Mouse (Mus musculus) lung, embryonic 15.5 days (tissue): ENCODE measurements around the gene Mycl. TPM values are rescaled to one million over a fixed set of nuclear protein-coding genes. Genes with fewer than 3 reads are reported as not detected.

Experiments
- ATAC-seq: fragments of 200-750 bp; cut with Nextera tagmentation; 2 replicates; pipeline ENCODE4 v1.8.0; 2017; ENCODE audit warnings: moderate number of reproducible peaks, borderline replicate concordance; ENCODE audit not compliant: low FRiP score, low TSS enrichment; ENCODE audit errors: extremely low read depth
- H3K27ac ChIP-seq: fragments of 300-500 bp; sonication (generic); 2 replicates; pipeline ENCODE4 v1.5.1; 2015; ENCODE audit warnings: moderate library complexity, mild to moderate bottlenecking, inconsistent platforms
- H3K27me3 ChIP-seq: fragments of 300-500 bp; sonication (generic); 2 replicates; pipeline ENCODE4 v1.6.1; 2015; ENCODE audit warnings: inconsistent platforms
- H3K36me3 ChIP-seq: fragments of 300-500 bp; sonication (generic); 2 replicates; pipeline ENCODE4 v1.6.1; 2015; ENCODE audit warnings: inconsistent platforms
- H3K4me1 ChIP-seq: fragments of 300-500 bp; sonication (generic); 2 replicates; pipeline ENCODE4 v1.6.1; 2015; ENCODE audit warnings: inconsistent platforms
- H3K4me2 ChIP-seq: fragments of 300-500 bp; sonication (generic); 2 replicates; pipeline ENCODE4 v1.6.1; 2015; ENCODE audit warnings: inconsistent platforms, mild to moderate bottlenecking, moderate library complexity
- H3K4me3 ChIP-seq: fragments of 300-500 bp; sonication (generic); 2 replicates; pipeline ENCODE4 v1.5.1; 2015; ENCODE audit warnings: mild to moderate bottlenecking, inconsistent platforms
- H3K9ac ChIP-seq: fragments of 300-500 bp; sonication (generic); 2 replicates; pipeline ENCODE4 v1.6.1; 2015; ENCODE audit warnings: inconsistent platforms
- H3K9me3 ChIP-seq: fragments of 300-500 bp; sonication (generic); 2 replicates; pipeline ENCODE4 v1.6.1; 2016; ENCODE audit warnings: inconsistent platforms
- WGBS: fragments of 180-500 bp; shearing (Covaris S2); methylation state at CpG from one replicate; pipeline ENCODE4 v1.1.7; 2015; 5-methylcytosine and 5-hydroxymethylcytosine counted together
- polyA plus RNA-seq: library from polyadenylated mRNA; unstranded; fragments of >200 nt; fragmentation: Nextera tagmentation; extraction: Ambion mirVana; gene quantifications from 2 replicates; pipeline ENCODE4 v1.2.1, GENCODE M21; 2015

Gene Mycl
- polyA plus RNA-seq: 18.5 and 20.8 TPM in 2 replicates

DNA sequence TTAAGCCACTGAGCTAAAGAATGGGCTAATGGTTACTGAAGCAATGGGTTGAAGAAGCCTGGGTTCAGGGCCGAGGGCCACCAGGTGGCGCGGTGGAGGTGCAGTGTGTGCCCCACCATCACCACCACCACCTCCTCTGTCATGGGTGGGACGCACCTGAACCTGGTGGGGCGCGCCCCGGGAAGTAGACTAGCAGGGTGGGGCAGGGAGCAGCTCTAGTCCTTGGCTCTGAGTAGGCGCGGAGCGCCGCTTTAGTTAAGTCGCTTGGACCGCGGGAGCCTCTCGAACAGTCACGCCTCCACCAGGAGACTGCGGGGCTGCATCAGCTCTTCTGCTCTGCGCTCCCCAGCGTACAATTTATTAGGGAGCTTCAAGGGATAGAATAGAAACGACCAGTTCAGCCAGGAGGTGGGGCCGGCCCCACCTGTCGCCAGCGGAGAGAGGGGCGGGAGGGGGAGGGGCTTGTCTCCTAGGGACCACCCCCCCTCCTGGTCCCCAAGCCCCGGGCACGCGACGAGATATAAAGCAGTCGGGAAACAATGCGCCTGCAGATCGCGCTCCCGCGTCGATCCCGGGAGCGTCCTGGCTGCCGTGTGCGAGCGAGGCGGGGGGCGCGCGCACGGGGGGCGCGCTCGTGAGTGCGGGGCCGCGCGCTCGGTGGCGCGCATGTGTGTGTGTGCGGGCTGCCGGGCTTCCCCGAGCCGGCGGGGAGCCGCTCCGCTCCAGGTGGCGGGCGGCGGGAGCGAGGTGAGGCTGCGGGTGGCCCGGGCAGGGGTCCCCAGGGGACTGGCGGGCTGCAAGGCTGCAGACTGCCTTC is at the start of gene Mycl:
Gene Mycl, plus strand, starts transcription at position 249 of the 817 bp plus-strand sequence.
- under 1% methylated on average over 68 of the region's 69 CpGs for WGBS
- Histone ChIP-seq H3K4me2 (peak within 1 kb of the TSS; percentile 98), H3K4me1 (peaks cover 8% of the 10 kb centered on the region), H3K9ac (peak within 1 kb of the TSS; percentile 62), H3K4me3 (peak within 1 kb of the TSS; percentile 63), H3K36me3 (no peaks in the 10 kb centered on the region), H3K9me3 (no peaks in the 10 kb centered on the region), H3K27ac (peak within 1 kb of the TSS; percentile 52), H3K27me3 (peaks cover 51% of the 10 kb centered on the region)
- peak; percentile 70 for ATAC-seq

DNA sequence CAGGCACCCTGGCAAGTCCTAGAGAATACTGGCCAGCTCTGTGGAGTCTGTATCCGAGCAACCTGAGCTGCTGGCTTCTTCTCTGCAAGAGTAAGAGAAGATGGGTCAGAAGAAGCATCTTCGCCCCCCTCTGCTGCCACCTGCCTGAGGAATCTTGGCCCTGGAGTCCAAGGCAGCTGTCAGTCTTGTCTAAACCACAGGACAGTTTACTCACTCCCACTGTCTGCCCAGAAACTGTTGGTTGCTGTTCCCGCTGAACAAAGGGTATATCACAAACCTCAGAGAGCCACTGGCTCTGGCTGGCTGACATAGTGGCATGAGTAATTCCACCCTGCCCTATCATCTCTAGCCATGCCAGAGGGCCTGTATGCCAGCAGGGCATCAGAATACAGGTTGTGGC is 48.2 kb upstream of the Mycl start:
- Histone ChIP-seq H3K4me1 (no peaks in the 10 kb centered on the region), H3K4me2 (no peak overlapping the region), H3K4me3 (no peak overlapping the region), H3K9ac (no peak overlapping the region), H3K36me3 (no peaks in the 10 kb centered on the region), H3K27me3 (peaks cover 68% of the 10 kb centered on the region), H3K27ac (no peak overlapping the region), H3K9me3 (no peaks in the 10 kb centered on the region)
- 88% methylated on average over 3 of the region's 3 CpGs for WGBS
- no peak for ATAC-seq

DNA sequence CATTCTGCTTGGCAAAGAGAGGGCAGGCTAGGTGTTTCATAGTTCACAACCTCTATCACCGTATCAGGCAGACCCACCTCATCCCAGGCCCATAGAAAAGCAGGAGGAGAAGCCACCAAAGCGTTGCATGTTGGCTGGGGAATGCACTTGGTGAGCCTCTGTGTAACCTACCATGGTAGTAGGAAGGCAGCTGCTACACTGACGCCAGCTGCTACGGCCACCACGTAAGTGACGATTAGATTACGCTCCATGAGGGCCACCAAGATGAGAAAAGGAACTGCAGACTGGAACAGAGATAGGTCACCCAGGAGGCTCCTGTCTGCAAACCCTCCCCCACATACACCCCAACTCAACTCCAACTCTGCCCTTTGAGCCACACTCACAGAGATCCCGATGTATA is 46.4 kb upstream of the Mycl start:
- H3K27ac ChIP-seq: no peak overlapping the region
- H3K9me3 ChIP-seq: no peaks in the 10 kb centered on the region
- no peaks in the 10 kb centered on the region for H3K4me1 ChIP-seq
- no peak overlapping the region for H3K4me3 ChIP-seq
- H3K36me3 ChIP-seq: no peaks in the 10 kb centered on the region
- WGBS: 90% methylated on average over 8 of the region's 8 CpGs
- no peak overlapping the region for H3K9ac ChIP-seq
- ATAC-seq: no peak
- H3K4me2 ChIP-seq: no peak overlapping the region
- peaks cover 83% of the 10 kb centered on the region for H3K27me3 ChIP-seq

- H3K4me3 ChIP-seq: no peak overlapping the region
- peaks cover 25% of the 10 kb centered on the region for H3K4me1 ChIP-seq
- H3K27ac ChIP-seq: no peak overlapping the region; the same call in 1 of the 2 replicates
- peak overlapping the region; percentile 48 for H3K4me2 ChIP-seq
- WGBS: 38% methylated on average over 5 of the region's 5 CpGs
- H3K36me3 ChIP-seq: no peaks in the 10 kb centered on the region
- no peak for ATAC-seq
- H3K27me3 ChIP-seq: peaks cover 72% of the 10 kb centered on the region
- no peaks in the 10 kb centered on the region for H3K9me3 ChIP-seq
- H3K9ac ChIP-seq: no peak overlapping the region
These were observed 40.6 kb upstream of the Mycl start for GRCm38 (mm10) chr4:122954680-122955411.

DNA sequence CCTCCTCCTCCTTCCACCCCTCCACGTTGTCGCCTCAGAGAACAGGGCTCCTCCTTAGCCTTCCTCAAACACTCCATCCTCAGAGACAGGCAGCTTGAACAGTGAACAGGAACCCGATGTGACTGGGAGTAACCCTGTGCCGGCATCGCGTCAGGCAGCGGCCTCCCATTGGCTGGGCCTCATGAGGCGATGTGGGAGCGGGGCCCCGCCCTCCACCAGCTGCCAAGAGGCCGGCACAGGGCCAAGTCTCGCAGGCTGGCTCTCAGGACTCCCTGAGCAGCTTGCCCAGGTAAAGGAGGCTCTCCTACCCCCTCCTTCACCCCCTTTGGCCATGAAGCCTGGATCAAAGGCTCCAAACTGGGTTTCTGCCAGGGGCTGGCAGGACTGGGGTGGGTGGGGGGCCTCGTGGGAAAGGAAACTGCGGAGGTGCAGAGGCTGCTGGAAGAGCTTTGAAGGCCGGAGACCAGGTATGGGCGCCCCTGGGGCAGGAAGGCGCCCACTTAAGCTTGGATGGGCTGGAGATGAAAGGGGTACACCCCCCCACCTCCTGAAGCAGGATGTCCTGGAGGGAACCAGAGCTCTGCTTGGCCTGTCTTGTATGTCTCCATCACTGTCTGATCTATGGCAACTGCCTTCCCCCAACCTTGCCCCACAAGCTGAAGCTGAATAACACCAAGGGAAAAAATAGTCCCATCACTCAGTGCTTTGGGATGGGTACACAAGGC is 39.9 kb upstream of the Mycl start:
- H3K27me3 ChIP-seq: peaks cover 70% of the 10 kb centered on the region
- no peaks in the 10 kb centered on the region for H3K9me3 ChIP-seq
- H3K4me2 ChIP-seq: peak overlapping the region; percentile 48
- no peak overlapping the region; the same call in 1 of the 2 replicates for H3K27ac ChIP-seq
- no peaks in the 10 kb centered on the region for H3K36me3 ChIP-seq
- WGBS: 7% methylated on average over 17 of the region's 17 CpGs
- no peak overlapping the region for H3K9ac ChIP-seq
- peak; percentile 93 for ATAC-seq
- peaks cover 30% of the 10 kb centered on the region for H3K4me1 ChIP-seq
- no peak overlapping the region for H3K4me3 ChIP-seq

DNA sequence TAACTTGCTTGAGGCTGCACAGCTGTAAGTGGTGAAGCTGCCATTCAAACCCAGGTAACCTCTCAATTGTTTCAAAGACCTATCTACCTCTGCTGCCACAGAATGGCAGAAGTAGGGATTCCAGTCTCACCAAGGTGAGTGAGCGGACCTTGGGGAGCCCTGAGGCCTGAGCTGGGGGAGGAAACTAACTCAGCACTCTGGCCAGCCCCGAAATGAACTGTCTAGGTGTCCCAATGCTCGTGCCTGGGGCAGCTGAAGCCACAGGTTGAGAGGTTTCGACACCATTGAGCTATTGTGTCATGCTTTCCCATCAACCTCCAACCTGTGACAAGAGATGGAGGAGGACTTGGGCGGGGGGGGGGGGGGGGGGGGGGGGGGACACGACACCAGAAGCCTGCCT is 39.2 kb upstream of the Mycl start:
- Histone ChIP-seq H3K36me3 (no peaks in the 10 kb centered on the region), H3K27me3 (peaks cover 70% of the 10 kb centered on the region), H3K9ac (no peak overlapping the region), H3K4me3 (no peak overlapping the region), H3K4me1 (peaks cover 37% of the 10 kb centered on the region), H3K27ac (no peak overlapping the region), H3K4me2 (no peak overlapping the region), H3K9me3 (no peaks in the 10 kb centered on the region)
- 77% methylated on average over 4 of the region's 6 CpGs for WGBS
- no peak for ATAC-seq

DNA sequence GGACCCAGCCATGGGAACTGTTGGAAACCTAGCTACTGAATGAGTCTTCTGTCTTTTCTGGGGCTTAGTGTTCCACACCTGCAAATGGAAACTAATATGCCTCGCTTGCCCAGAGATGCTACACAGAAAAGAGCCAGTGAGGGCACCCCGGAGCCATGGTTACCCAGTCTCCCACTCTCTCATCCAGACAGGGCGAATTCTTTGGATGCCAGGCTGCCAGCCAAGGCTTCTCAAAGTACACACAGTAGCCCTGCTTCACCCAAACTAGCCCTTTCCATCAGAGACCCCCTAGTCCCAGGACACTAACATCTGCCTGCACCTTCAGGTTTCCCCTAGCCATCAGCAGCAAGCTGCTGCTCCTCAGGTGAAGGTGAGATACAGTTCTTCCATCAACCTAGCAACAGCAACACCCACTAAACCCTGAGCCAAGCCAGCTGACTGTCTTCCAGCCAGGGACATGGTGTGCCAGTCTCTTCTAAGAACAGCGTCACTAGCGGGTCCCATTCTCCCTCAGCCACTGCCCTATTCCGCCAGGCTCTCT is 36.9 kb upstream of the Mycl start:
- Histone ChIP-seq H3K27ac (no peak overlapping the region), H3K4me3 (no peak overlapping the region), H3K36me3 (no peaks in the 10 kb centered on the region), H3K4me1 (peaks cover 41% of the 10 kb centered on the region), H3K4me2 (no peak overlapping the region), H3K9me3 (no peaks in the 10 kb centered on the region), H3K9ac (no peak overlapping the region), H3K27me3 (peaks cover 71% of the 10 kb centered on the region)
- WGBS: 74% methylated on average over 6 of the region's 6 CpGs
- no peak for ATAC-seq

DNA sequence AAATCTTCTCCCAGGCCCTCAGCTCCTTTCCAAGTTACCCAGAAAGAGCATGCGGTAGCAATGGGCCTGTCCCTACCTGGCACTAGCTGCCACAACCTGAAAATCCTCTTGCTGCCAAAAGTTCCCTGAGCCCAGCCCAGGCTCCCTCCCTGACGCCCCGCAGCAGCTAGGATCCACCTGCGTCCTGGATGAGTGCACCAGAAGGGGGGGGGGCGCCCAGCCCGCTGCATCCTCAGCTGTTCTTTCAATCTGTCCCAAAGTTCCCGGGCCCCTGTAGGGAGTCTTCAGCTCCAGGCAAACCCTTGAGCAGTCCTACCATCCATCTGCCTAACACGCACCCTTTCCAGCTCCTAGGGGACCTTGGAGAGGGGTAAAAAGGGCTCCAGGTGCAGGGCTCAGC is 35.6 kb upstream of the Mycl start:
- Histone ChIP-seq H3K36me3 (no peaks in the 10 kb centered on the region), H3K4me3 (peak overlapping the region; percentile 40), H3K27me3 (peaks cover 79% of the 10 kb centered on the region), H3K9ac (no peak overlapping the region), H3K4me1 (peaks cover 40% of the 10 kb centered on the region), H3K27ac (no peak overlapping the region), H3K9me3 (no peaks in the 10 kb centered on the region), H3K4me2 (peak overlapping the region; percentile 91)
- WGBS: 7% methylated on average over 8 of the region's 8 CpGs
- ATAC-seq: no peak

GRCm38 (mm10) chr4:122960321-122961099 is 34.9 kb upstream of the Mycl start:
- Histone ChIP-seq H3K9me3 (no peaks in the 10 kb centered on the region), H3K4me1 (peaks cover 33% of the 10 kb centered on the region), H3K4me3 (peak overlapping the region; percentile 40), H3K9ac (no peak overlapping the region; the same call in 1 of the 2 replicates), H3K4me2 (peak overlapping the region; percentile 91), H3K27ac (no peak overlapping the region), H3K36me3 (no peaks in the 10 kb centered on the region), H3K27me3 (peaks cover 79% of the 10 kb centered on the region)
- 0% methylated on average over 43 of the region's 43 CpGs for WGBS
- peak; percentile 44; the same call in 1 of the 2 replicates for ATAC-seq

DNA sequence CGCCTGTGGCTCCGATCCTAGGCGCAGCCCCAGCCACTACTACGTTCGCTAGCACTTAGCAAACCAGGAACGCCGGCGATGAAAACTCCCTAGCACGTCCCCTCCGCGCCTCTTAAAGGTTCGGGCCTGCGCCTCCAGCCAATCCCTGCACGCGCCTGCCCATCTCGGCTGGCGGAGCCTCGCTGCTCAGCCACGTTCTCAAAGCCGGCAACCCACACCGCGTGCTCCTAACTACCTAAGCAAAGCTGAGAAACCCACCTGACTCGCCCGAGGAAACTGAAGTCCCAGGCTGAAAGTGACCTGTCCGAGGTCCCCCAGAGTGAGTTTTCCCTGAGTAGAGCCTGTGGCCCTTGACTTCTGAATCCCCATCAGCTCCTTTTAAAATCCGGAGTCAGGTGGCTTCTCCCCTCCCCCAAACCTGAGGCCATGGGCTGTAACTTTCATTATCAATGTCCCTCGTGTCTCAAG is 34.3 kb upstream of the Mycl start, which contains the start of gene Mfsd2a:
Gene Mfsd2a, minus strand, starts transcription at position 89 of the 468 bp plus-strand sequence.
- Histone ChIP-seq H3K27me3 (peaks cover 81% of the 10 kb centered on the region), H3K9ac (no peak within 1 kb of the TSS; the same call in 1 of the 2 replicates), H3K4me2 (peak within 1 kb of the TSS; percentile 91), H3K9me3 (no peaks in the 10 kb centered on the region), H3K4me3 (peak within 1 kb of the TSS; percentile 40), H3K36me3 (no peaks in the 10 kb centered on the region), H3K4me1 (peaks cover 27% of the 10 kb centered on the region), H3K27ac (no peak within 1 kb of the TSS)
- peak; percentile 55; the same call in 1 of the 2 replicates for ATAC-seq
- under 1% methylated on average over 25 of the region's 27 CpGs for WGBS

DNA sequence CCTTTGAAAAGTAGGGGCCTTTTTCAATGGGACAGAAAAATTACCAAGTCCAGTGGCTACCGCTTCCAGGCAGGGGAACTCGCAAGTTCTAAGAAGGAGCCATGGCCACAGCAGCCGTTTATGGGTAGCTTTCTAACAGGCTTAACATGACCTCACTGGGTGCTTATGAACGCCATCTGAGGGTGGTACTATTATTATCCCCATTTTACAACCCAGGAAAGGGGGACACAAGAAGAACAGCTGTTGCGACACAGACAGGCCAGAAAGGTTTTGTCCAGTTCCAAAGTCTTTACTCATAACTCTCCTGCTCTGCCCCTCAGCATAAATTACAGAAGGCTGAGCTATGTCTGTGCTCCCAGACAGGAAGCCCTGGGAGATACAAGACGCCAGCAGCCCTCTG is 33.9 kb upstream of the Mycl start:
- Histone ChIP-seq H3K9me3 (no peaks in the 10 kb centered on the region), H3K9ac (no peak overlapping the region), H3K36me3 (no peaks in the 10 kb centered on the region), H3K27ac (no peak overlapping the region), H3K27me3 (peaks cover 84% of the 10 kb centered on the region), H3K4me1 (peaks cover 27% of the 10 kb centered on the region), H3K4me2 (peak overlapping the region; percentile 91), H3K4me3 (no peak overlapping the region)
- 32% methylated on average over 6 of the region's 6 CpGs for WGBS
- ATAC-seq: no peak
